Mouse (Mus musculus): Measurements from ENCODE around the gene Fgfr2. TPM values are rescaled to one million over a fixed set of nuclear protein-coding genes. Genes with fewer than 3 reads are reported as not detected.

Fgfr2 gene
- polyA plus RNA-seq, 1 experiment from 2014 or later, result 133 TPM

GRCm38 (mm10) chr7:132551351-132552126 lies 571.6 kb downstream of the Fgfr2 start:
- Histone ChIP-seq H3K27me3 (ENCODE audit: control insufficient read depth, insufficient read depth, low read length) (no peaks in the 10 kb centered on the region), H3K4me2 (replicated peaks; ENCODE audit: low read depth, low read length) (peak overlapping the region; percentile 79), H3K27ac (ENCODE audit: low read depth, low read length) (no peak overlapping the region), H3K4me3 (ENCODE audit: low read length) (peak overlapping the region; percentile 55), H3K9me3 (ENCODE audit: control insufficient read depth, low read length) (no peaks in the 10 kb centered on the region), H3K9ac (ENCODE audit: low read depth, low read length) (peak overlapping the region; percentile 57), H3K4me1 (ENCODE audit: control insufficient read depth, insufficient read depth, low read length) (no peaks in the 10 kb centered on the region), H3K36me3 (ENCODE audit: control insufficient read depth, insufficient read depth, low read length) (no peaks in the 10 kb centered on the region)
- 1% methylated on average over 27 of the region's 27 CpGs for WGBS
- ATAC-seq (ENCODE audit: low FRiP score, low TSS enrichment), result peak; percentile 96

- Histone ChIP-seq H3K9me3 (ENCODE audit: control insufficient read depth, low read length) (no peaks in the 10 kb centered on the region), H3K27me3 (ENCODE audit: control insufficient read depth, insufficient read depth, low read length) (no peaks in the 10 kb centered on the region), H3K4me3 (ENCODE audit: low read length) (no peak overlapping the region), H3K9ac (ENCODE audit: low read depth, low read length) (no peak overlapping the region), H3K4me1 (ENCODE audit: control insufficient read depth, insufficient read depth, low read length) (no peaks in the 10 kb centered on the region), H3K27ac (ENCODE audit: low read depth, low read length) (no peak overlapping the region), H3K36me3 (ENCODE audit: control insufficient read depth, insufficient read depth, low read length) (no peaks in the 10 kb centered on the region), H3K4me2 (replicated peaks; ENCODE audit: low read depth, low read length) (no peak overlapping the region)
- 74% methylated on average over 3 of the region's 3 CpGs for WGBS
- ATAC-seq (ENCODE audit: low FRiP score, low TSS enrichment), result no peak
Observed at GRCm38 (mm10) chr7:132547126-132547525, 576.0 kb downstream of the Fgfr2 start.

- Histone ChIP-seq H3K27ac (ENCODE audit: low read depth, low read length) (no peak overlapping the region), H3K9me3 (ENCODE audit: control insufficient read depth, low read length) (no peaks in the 10 kb centered on the region), H3K9ac (ENCODE audit: low read depth, low read length) (no peak overlapping the region), H3K4me3 (ENCODE audit: low read length) (no peak overlapping the region), H3K4me1 (ENCODE audit: control insufficient read depth, insufficient read depth, low read length) (no peaks in the 10 kb centered on the region), H3K27me3 (ENCODE audit: control insufficient read depth, insufficient read depth, low read length) (no peaks in the 10 kb centered on the region), H3K36me3 (ENCODE audit: control insufficient read depth, insufficient read depth, low read length) (no peaks in the 10 kb centered on the region), H3K4me2 (replicated peaks; ENCODE audit: low read depth, low read length) (no peak overlapping the region)
- WGBS, result 43% methylated on average over 4 of the region's 4 CpGs
- no peak for ATAC-seq (ENCODE audit: low FRiP score, low TSS enrichment)
Observed at GRCm38 (mm10) chr7:132542427-132542826, 580.7 kb downstream of the Fgfr2 start.

GRCm38 (mm10) chr7:132541566-132541965 lies 581.6 kb downstream of the Fgfr2 start:
- WGBS, result 68% methylated on average over 3 of the region's 3 CpGs
- Histone ChIP-seq H3K9ac (ENCODE audit: low read depth, low read length) (no peak overlapping the region), H3K4me3 (ENCODE audit: low read length) (no peak overlapping the region), H3K4me1 (ENCODE audit: control insufficient read depth, insufficient read depth, low read length) (no peaks in the 10 kb centered on the region), H3K36me3 (ENCODE audit: control insufficient read depth, insufficient read depth, low read length) (no peaks in the 10 kb centered on the region), H3K9me3 (ENCODE audit: control insufficient read depth, low read length) (no peaks in the 10 kb centered on the region), H3K27ac (ENCODE audit: low read depth, low read length) (no peak overlapping the region), H3K27me3 (ENCODE audit: control insufficient read depth, insufficient read depth, low read length) (no peaks in the 10 kb centered on the region), H3K4me2 (replicated peaks; ENCODE audit: low read depth, low read length) (no peak overlapping the region)
- ATAC-seq (ENCODE audit: low FRiP score, low TSS enrichment), result no peak

- Histone ChIP-seq H3K4me1 (ENCODE audit: control insufficient read depth, insufficient read depth, low read length) (no peaks in the 10 kb centered on the region), H3K4me3 (ENCODE audit: low read length) (no peak overlapping the region), H3K36me3 (ENCODE audit: control insufficient read depth, insufficient read depth, low read length) (no peaks in the 10 kb centered on the region), H3K27me3 (ENCODE audit: control insufficient read depth, insufficient read depth, low read length) (no peaks in the 10 kb centered on the region), H3K27ac (ENCODE audit: low read depth, low read length) (no peak overlapping the region), H3K9me3 (ENCODE audit: control insufficient read depth, low read length) (no peaks in the 10 kb centered on the region), H3K4me2 (replicated peaks; ENCODE audit: low read depth, low read length) (no peak overlapping the region), H3K9ac (ENCODE audit: low read depth, low read length) (no peak overlapping the region)
- no peak for ATAC-seq (ENCODE audit: low FRiP score, low TSS enrichment)
- 79% methylated on average over 4 of the region's 4 CpGs for WGBS
Observed at GRCm38 (mm10) chr7:132540597-132540996, 582.6 kb downstream of the Fgfr2 start.

GRCm38 (mm10) chr7:132529206-132529605 lies 593.9 kb downstream of the Fgfr2 start:
- 44% methylated on average over 3 of the region's 3 CpGs for WGBS
- no peak for ATAC-seq (ENCODE audit: low FRiP score, low TSS enrichment)
- Histone ChIP-seq H3K4me1 (ENCODE audit: control insufficient read depth, insufficient read depth, low read length) (no peaks in the 10 kb centered on the region), H3K9ac (ENCODE audit: low read depth, low read length) (no peak overlapping the region), H3K27ac (ENCODE audit: low read depth, low read length) (no peak overlapping the region), H3K9me3 (ENCODE audit: control insufficient read depth, low read length) (no peaks in the 10 kb centered on the region), H3K36me3 (ENCODE audit: control insufficient read depth, insufficient read depth, low read length) (no peaks in the 10 kb centered on the region), H3K27me3 (ENCODE audit: control insufficient read depth, insufficient read depth, low read length) (no peaks in the 10 kb centered on the region), H3K4me2 (replicated peaks; ENCODE audit: low read depth, low read length) (no peak overlapping the region), H3K4me3 (ENCODE audit: low read length) (no peak overlapping the region)

- H3K9ac ChIP-seq (ENCODE audit: low read depth, low read length), result no peak overlapping the region
Observed at GRCm38 (mm10) chr7:132513419-132513982, 609.6 kb downstream of the Fgfr2 start.

GRCm38 (mm10) chr7:132509110-132509509 lies 614.0 kb downstream of the Fgfr2 start:
- Histone ChIP-seq H3K4me1 (ENCODE audit: control insufficient read depth, insufficient read depth, low read length) (no peaks in the 10 kb centered on the region), H3K36me3 (ENCODE audit: control insufficient read depth, insufficient read depth, low read length) (no peaks in the 10 kb centered on the region), H3K4me3 (ENCODE audit: low read length) (no peak overlapping the region), H3K9me3 (ENCODE audit: control insufficient read depth, low read length) (no peaks in the 10 kb centered on the region), H3K27ac (ENCODE audit: low read depth, low read length) (no peak overlapping the region), H3K27me3 (ENCODE audit: control insufficient read depth, insufficient read depth, low read length) (no peaks in the 10 kb centered on the region), H3K4me2 (replicated peaks; ENCODE audit: low read depth, low read length) (no peak overlapping the region), H3K9ac (ENCODE audit: low read depth, low read length) (no peak overlapping the region)
- ATAC-seq (ENCODE audit: low FRiP score, low TSS enrichment), result no peak
- 77% methylated on average over 2 of the region's 2 CpGs for WGBS

More at GRCm38 (mm10) chr7:132513419-132513982, 609.6 kb downstream of the Fgfr2 start:
- Histone ChIP-seq H3K4me3 (ENCODE audit: low read length) (no peak overlapping the region), H3K27ac (ENCODE audit: low read depth, low read length) (no peak overlapping the region), H3K36me3 (ENCODE audit: control insufficient read depth, insufficient read depth, low read length) (no peaks in the 10 kb centered on the region), H3K4me2 (replicated peaks; ENCODE audit: low read depth, low read length) (no peak overlapping the region), H3K27me3 (ENCODE audit: control insufficient read depth, insufficient read depth, low read length) (no peaks in the 10 kb centered on the region), H3K4me1 (ENCODE audit: control insufficient read depth, insufficient read depth, low read length) (no peaks in the 10 kb centered on the region), H3K9me3 (ENCODE audit: control insufficient read depth, low read length) (no peaks in the 10 kb centered on the region)
- ATAC-seq (ENCODE audit: low FRiP score, low TSS enrichment), result no peak
- 69% methylated on average over 7 of the region's 7 CpGs for WGBS

GRCm38 (mm10) chr7:132507361-132507760 lies 615.8 kb downstream of the Fgfr2 start:
- H3K9ac ChIP-seq (ENCODE audit: low read depth, low read length), result no peak overlapping the region
- H3K4me1 ChIP-seq (ENCODE audit: control insufficient read depth, insufficient read depth, low read length), result no peaks in the 10 kb centered on the region
- WGBS, result 59% methylated on average over 4 of the region's 4 CpGs
- H3K9me3 ChIP-seq (ENCODE audit: control insufficient read depth, low read length), result no peaks in the 10 kb centered on the region
- no peak overlapping the region for H3K4me3 ChIP-seq (ENCODE audit: low read length)
- no peaks in the 10 kb centered on the region for H3K36me3 ChIP-seq (ENCODE audit: control insufficient read depth, insufficient read depth, low read length)
- H3K27ac ChIP-seq (ENCODE audit: low read depth, low read length), result no peak overlapping the region
- ATAC-seq (ENCODE audit: low FRiP score, low TSS enrichment), result no peak
- no peak overlapping the region for H3K4me2 ChIP-seq (replicated peaks; ENCODE audit: low read depth, low read length)
- H3K27me3 ChIP-seq (ENCODE audit: control insufficient read depth, insufficient read depth, low read length), result no peaks in the 10 kb centered on the region

All from kidney, embryonic 14.5 days (tissue).